9 mouse cellular contexts compared by ENCODE assay signal in genomic region chr1:136698454-136699152, GRCm38 (mm10).
DNase-seq lines count a peak whose midpoint lies in the region; TF ChIP-seq lines count a peak whose summit lies in the region.
"Had no signal": no experiment of that assay in that cellular context is flagged by ENCODE, and none has a peak within 500 bp of the region (broad histone marks: within the 10 kb centered on the region; RNA-seq: fewer than 3 reads in every experiment).

No protein-coding gene starts in this region.

- no peaks in the 10 kb centered on the region for H3K4me1 ChIP-seq in kidney, adult 2 months (ENCODE audit: control insufficient read depth, insufficient read depth, low read length)
- H3K4me1 ChIP-seq in limb, embryonic 10.5 days: peaks cover 33% of the 10 kb centered on the region

- no peaks in the 10 kb centered on the region for H3K36me3 ChIP-seq in kidney, adult 2 months (ENCODE audit: control insufficient read depth, insufficient read depth, low read length)
- no peaks in the 10 kb centered on the region for H3K36me3 ChIP-seq in limb, embryonic 10.5 days

- H3K9me3 ChIP-seq in limb, embryonic 10.5 days (replicated peaks): no peaks in the 10 kb centered on the region

- 34% methylated on average over 9 of the region's 9 CpGs for WGBS in kidney, adult 2 months
- WGBS in limb, embryonic 10.5 days: 19% methylated on average over 9 of the region's 9 CpGs

- no peak for TF ChIP-seq CTCF in kidney, adult 2 months (conservative IDR thresholded peaks at IDR 0.05; ENCODE audit: insufficient read depth, insufficient read length, low read depth, low read length)

- H3K27ac ChIP-seq in kidney, adult 2 months (ENCODE audit: insufficient read depth, low read depth, low read length): no peak overlapping the region
- peak overlapping the region; percentile 7 for H3K27ac ChIP-seq in limb, embryonic 10.5 days

- H3K4me3 ChIP-seq in kidney, adult 2 months (ENCODE audit: insufficient read depth, low read depth, low read length): no peak overlapping the region
- no peak overlapping the region for H3K4me3 ChIP-seq in limb, embryonic 10.5 days

- H3K27me3 ChIP-seq in kidney, adult 2 months (replicated peaks; ENCODE audit: control insufficient read depth, insufficient read depth, low read length): no peaks in the 10 kb centered on the region
- no peaks in the 10 kb centered on the region for H3K27me3 ChIP-seq in limb, embryonic 10.5 days (ENCODE audit: low read depth, poor library complexity, severe bottlenecking)

- TF ChIP-seq POLR2A in kidney, adult 2 months (IDR thresholded peaks at IDR 0.05; ENCODE audit: low read depth, low read length): no peak

- DNase-seq in kidney, adult 2 months: peak; percentile 13
- no peak for DNase-seq in kidney, adult 8-10 months
- DNase-seq in ZHBTc4 (ENCODE audit: low read depth, low spot score): peak; percentile 70
- DNase-seq in limb, embryonic 10.5 days (ENCODE audit: low spot score): no peak
- DNase-seq in lung, postnatal 4 days: peak; percentile 52 to 73
- DNase-seq in right cerebral cortex, adult 18-20 months: no peak
- no peak for DNase-seq in layer of hippocampus, adult 9-10 months (ENCODE audit: low spot score)
- no peak for DNase-seq in left cerebral cortex, adult 18-20 months (ENCODE audit: low spot score in 2 of 2)
- DNase-seq: cerebellum, postnatal 10 days had no signal

Comparison
In these comparisons a context has a peak if more than half of its experiments do, and no peak if none do; other contexts are left out.
1. DNase-seq: peak in kidney, adult 2 months (single experiment), ZHBTc4 (single experiment) and lung, postnatal 4 days (2 of 2); none in kidney, adult 8-10 months (0 of 2), limb, embryonic 10.5 days (single experiment), right cerebral cortex, adult 18-20 months (single experiment), layer of hippocampus, adult 9-10 months (single experiment) and left cerebral cortex, adult 18-20 months (0 of 2).